Mouse (Mus musculus) forebrain, embryonic 13.5 days (tissue): ENCODE measurements around the gene Fam217b. TPM values are rescaled to one million over a fixed set of nuclear protein-coding genes. Genes with fewer than 3 reads are reported as not detected.

ENCODE experiments used
- ATAC-seq: fragments of 200-750 bp; cut with Nextera tagmentation; 2 replicates; pipeline ENCODE4 v1.8.0; 2017
- H3K27ac ChIP-seq: fragments of 300-500 bp; sonication (generic); 2 replicates; pipeline ENCODE4 v1.5.1; 2015; ENCODE audit warnings: inconsistent platforms, mild to moderate bottlenecking, moderate library complexity
- H3K27me3 ChIP-seq: fragments of 300-500 bp; sonication (generic); 2 replicates; pipeline ENCODE4 v1.6.1; 2015; ENCODE audit warnings: mild to moderate bottlenecking, inconsistent platforms
- H3K36me3 ChIP-seq: fragments of 300-500 bp; sonication (generic); 2 replicates; pipeline ENCODE4 v1.6.1; 2015; ENCODE audit warnings: mild to moderate bottlenecking, inconsistent platforms; ENCODE audit not compliant: poor library complexity, severe bottlenecking
- H3K4me1 ChIP-seq: fragments of 300-500 bp; sonication (generic); 2 replicates; pipeline ENCODE4 v1.6.1; 2015; ENCODE audit warnings: inconsistent platforms
- H3K4me2 ChIP-seq: fragments of 300-500 bp; sonication (generic); 2 replicates; pipeline ENCODE4 v1.6.1; 2015; ENCODE audit warnings: inconsistent platforms, mild to moderate bottlenecking, moderate library complexity
- H3K4me3 ChIP-seq: fragments of 300-500 bp; sonication (generic); 2 replicates; pipeline ENCODE4 v1.5.1; 2015; ENCODE audit warnings: mild to moderate bottlenecking, inconsistent platforms
- H3K9ac ChIP-seq: fragments of 300-500 bp; sonication (generic); 2 replicates; pipeline ENCODE4 v1.6.1; 2015; ENCODE audit warnings: mild to moderate bottlenecking, inconsistent platforms
- H3K9me3 ChIP-seq: fragments of 300-500 bp; sonication (generic); replicated peaks from 2 replicates; pipeline ENCODE4 v1.6.1; 2016; ENCODE audit warnings: inconsistent platforms
- WGBS: fragments of 180-500 bp; shearing (Covaris S2); methylation state at CpG from one replicate; pipeline ENCODE4 v1.1.7; 2015; 5-methylcytosine and 5-hydroxymethylcytosine counted together
- polyA plus RNA-seq: library from polyadenylated mRNA; unstranded; fragments of >200 nt; fragmentation: Nextera tagmentation; extraction: Ambion mirVana; gene quantifications from 2 replicates; pipeline ENCODE4 v1.2.1, GENCODE M21; 2015

Gene Fam217b
- polyA plus RNA-seq, 1 experiment from 2014 or later = 1.9 TPM

DNA sequence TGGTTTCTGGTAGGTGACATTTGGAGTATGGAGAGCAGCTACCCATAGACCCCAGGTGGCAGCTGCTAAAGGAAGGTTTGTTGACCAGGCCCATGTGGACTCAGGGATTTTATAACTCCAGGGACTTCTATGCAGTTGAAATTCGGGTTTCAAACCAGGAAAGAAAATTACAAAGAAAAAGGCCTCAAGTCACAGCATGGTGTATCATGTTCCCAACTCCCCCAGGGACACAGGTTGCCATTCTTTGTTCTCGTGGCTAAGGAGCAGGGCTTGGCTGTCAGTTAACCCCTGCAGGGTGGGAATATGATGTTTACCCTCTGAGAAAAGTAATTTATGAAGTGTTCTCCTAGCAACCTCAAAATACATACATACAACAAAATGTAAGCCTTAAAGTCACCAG lies 35.9 kb downstream of the Fam217b start:
- H3K4me2 ChIP-seq = no peak overlapping the region
- H3K27me3 ChIP-seq = no peaks in the 10 kb centered on the region
- ATAC-seq = no peak
- no peaks in the 10 kb centered on the region for H3K36me3 ChIP-seq
- H3K9me3 ChIP-seq = no peaks in the 10 kb centered on the region
- 13% methylated on average over 2 of the region's 2 CpGs for WGBS
- H3K4me3 ChIP-seq = no peak overlapping the region
- H3K4me1 ChIP-seq = peaks cover 8% of the 10 kb centered on the region
- H3K9ac ChIP-seq = no peak overlapping the region
- no peak overlapping the region for H3K27ac ChIP-seq

DNA sequence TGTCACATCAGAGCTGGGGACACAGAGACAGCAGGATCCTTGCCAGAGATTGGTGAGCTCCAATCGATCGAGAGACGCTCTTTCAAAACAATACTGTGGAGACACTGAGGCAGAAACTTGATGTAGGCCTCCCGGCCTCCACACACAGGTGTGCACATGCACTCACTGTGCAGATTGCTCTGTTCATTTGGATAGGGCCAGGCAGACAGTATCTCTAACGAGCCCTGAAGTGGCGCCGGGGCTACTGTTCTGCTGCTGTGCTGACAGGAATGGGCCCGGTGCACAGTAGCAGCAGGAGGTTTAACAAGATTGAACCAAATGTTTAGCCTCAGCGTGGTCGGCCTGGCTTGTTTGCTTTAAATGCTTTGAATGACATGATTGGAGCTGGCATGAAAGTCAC lies 36.6 kb downstream of the Fam217b start:
- 55% methylated on average over 10 of the region's 10 CpGs for WGBS
- Histone ChIP-seq H3K9me3 (no peaks in the 10 kb centered on the region), H3K4me3 (no peak overlapping the region), H3K9ac (no peak overlapping the region), H3K27me3 (no peaks in the 10 kb centered on the region), H3K4me2 (no peak overlapping the region), H3K27ac (no peak overlapping the region), H3K4me1 (peaks cover 12% of the 10 kb centered on the region), H3K36me3 (no peaks in the 10 kb centered on the region)
- ATAC-seq = no peak

DNA sequence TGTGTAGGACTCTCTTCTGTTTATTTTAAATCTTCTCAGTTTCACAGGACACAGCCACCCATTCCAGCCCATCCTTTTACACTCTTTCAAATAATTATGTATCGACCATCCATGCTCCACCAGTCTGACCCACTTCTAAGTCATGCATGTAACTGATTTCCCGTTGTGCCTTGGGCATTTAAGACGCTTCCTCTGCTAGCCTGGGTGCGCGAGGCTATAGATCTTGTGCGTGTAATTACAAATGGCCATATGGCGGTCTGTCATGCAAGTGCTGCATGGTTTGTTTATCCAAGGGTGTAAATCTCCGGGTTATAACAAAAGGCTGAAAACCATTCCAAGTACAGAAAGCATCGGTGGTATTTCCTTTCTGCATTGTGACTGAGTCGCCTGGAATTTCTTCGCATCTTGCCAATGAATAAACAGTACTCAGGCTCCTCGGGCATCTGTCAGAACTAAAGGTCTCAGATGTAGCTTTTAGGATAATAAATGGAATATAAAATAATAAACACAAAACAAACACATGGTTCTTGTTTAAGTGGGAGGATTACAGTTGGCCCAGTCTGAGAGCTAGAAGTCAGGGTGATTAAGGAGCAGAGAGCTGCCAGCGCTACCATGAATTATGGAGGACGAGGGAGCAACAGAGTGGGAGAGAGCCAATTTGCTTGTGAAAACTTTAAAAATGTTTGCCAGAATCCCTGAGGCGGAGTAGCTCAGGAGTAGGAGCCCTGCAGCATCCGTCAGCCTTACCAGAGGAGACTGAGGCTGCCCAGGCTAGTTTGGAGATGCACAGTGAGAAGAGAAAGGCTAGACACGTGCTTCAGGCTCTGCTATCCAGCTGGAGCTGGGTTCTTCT lies 40.6 kb downstream of the Fam217b start:
- no peak overlapping the region for H3K9ac ChIP-seq
- no peaks in the 10 kb centered on the region for H3K9me3 ChIP-seq
- no peaks in the 10 kb centered on the region for H3K36me3 ChIP-seq
- WGBS = 46% methylated on average over 17 of the region's 17 CpGs
- H3K27ac ChIP-seq = peak overlapping the region; percentile 41; the same call in 1 of the 2 replicates
- H3K4me1 ChIP-seq = peaks cover 12% of the 10 kb centered on the region
- H3K27me3 ChIP-seq = no peaks in the 10 kb centered on the region
- H3K4me2 ChIP-seq = peak overlapping the region; percentile 9
- ATAC-seq = peak; percentile 82
- no peak overlapping the region for H3K4me3 ChIP-seq

DNA sequence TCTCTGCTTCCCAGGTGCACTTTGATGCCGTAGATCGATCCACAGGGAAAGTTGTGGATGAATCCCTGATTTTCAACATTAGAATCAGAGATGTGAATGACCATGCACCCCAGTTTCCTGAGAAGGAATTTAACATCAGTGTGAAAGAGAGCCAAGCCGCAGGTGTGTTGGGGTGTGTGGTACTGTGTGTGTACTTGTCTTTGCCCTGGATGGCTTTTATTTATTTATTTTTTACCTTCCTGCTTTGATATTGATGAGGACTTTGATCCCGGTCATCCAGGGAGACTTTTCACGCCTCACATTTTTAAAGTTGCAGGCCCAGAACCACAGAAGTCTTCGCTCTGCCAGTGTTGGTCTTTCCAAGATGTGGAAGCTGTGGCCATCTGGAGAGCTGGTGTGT lies 43.1 kb downstream of the Fam217b start:
- ATAC-seq = no peak
- peaks cover 14% of the 10 kb centered on the region for H3K4me1 ChIP-seq
- no peak overlapping the region for H3K4me3 ChIP-seq
- no peaks in the 10 kb centered on the region for H3K27me3 ChIP-seq
- H3K27ac ChIP-seq = no peak overlapping the region
- no peaks in the 10 kb centered on the region for H3K36me3 ChIP-seq
- H3K4me2 ChIP-seq = no peak overlapping the region
- WGBS = 94% methylated on average over 6 of the region's 6 CpGs
- no peaks in the 10 kb centered on the region for H3K9me3 ChIP-seq
- H3K9ac ChIP-seq = no peak overlapping the region

DNA sequence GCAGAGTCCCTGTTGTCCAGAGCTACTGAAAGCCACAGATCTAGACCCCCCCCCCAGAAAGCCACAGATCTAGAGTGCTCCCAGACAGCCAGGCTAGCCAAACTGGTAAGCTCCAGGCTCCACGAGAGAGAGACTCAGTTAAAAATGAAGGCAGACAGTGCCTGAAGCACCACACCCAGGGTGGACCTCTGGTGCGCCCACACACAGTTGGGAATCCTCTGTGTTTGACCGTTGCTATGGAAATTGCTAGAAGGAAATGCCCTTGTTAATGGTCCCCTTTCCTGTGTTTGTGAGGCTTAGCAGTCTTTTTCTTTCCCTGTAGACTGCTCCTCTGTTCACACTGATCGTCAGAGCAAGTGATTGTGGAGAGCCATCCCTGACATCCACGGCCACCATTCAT lies 46.0 kb downstream of the Fam217b start:
- Histone ChIP-seq H3K36me3 (no peaks in the 10 kb centered on the region), H3K9ac (no peak overlapping the region), H3K27me3 (no peaks in the 10 kb centered on the region), H3K4me1 (peaks cover 5% of the 10 kb centered on the region), H3K27ac (no peak overlapping the region), H3K4me3 (no peak overlapping the region), H3K9me3 (no peaks in the 10 kb centered on the region), H3K4me2 (no peak overlapping the region)
- no peak for ATAC-seq
- WGBS = 53% methylated on average over 5 of the region's 5 CpGs

DNA sequence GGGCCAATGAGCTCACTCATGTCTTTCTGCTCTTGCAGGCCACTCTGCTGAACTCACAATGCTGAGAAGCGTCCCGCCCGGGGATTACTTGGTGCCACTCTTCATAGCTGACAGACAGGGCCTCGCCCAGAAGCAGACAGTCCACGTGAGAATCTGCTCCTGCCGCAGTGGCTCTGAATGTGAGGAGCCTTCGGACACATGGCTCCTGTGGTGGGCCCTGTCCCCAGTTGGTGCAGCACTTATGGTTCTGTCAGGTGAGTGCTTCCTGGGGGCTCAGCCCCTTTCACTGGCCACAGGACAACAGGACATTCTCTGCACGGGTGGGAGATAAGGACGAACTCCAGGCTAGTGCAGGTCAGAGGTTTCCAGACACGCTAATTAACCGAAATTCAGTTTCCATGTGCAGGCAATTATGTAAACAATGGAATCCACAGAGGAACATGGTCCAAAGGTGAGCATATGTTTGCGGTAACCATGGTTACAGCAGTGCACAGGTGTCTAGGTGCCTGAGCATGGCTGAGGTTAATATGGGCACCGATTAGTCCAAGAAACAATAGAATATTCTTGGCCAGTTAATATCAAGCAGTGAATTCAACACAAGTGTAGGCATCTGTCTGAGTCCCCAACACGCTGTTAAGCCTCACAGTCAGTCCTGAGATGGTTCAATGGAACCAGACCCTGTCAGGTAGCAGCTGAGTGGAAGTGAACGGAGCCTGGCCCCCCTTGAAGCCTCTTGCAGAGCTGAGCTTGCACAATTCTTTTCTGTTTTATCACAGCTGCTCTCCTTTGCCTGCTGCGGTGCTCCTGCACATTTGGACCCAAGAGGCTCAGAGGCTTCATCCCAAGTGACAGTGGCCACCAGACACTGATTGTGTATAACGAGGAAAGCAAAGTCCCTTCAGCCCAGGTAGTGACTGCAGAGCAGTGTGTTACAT lies 57.5 kb downstream of the Fam217b start:
- H3K4me3 ChIP-seq = no peak overlapping the region
- no peak overlapping the region for H3K9ac ChIP-seq
- no peaks in the 10 kb centered on the region for H3K36me3 ChIP-seq
- no peaks in the 10 kb centered on the region for H3K27me3 ChIP-seq
- 76% methylated on average over 17 of the region's 17 CpGs for WGBS
- no peaks in the 10 kb centered on the region for H3K9me3 ChIP-seq
- no peaks in the 10 kb centered on the region for H3K4me1 ChIP-seq
- no peak overlapping the region for H3K27ac ChIP-seq
- no peak for ATAC-seq
- H3K4me2 ChIP-seq = no peak overlapping the region

DNA sequence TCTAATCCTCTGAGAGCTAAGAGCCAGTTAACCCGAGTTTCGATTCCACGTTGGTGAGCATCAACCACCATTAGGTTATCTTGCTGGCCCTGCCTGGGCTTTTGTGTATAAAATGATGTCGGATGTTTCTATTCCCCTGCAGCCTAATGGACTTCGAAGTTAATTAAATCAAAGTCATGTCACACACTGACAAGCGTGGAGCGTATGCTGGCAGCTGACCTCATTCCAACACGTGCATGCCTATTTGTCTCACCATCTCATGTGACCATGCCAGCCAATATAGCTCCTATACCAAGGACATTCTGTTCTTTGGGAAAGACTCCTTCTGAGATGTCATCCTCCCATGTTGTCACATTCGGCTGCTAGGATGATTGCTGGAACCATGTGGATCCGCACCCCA lies 59.6 kb downstream of the Fam217b start:
- Histone ChIP-seq H3K4me1 (no peaks in the 10 kb centered on the region), H3K9me3 (no peaks in the 10 kb centered on the region)

More for the DNA sequence above, 59.6 kb downstream of the Fam217b start:
- Histone ChIP-seq H3K9ac (no peak overlapping the region), H3K27ac (no peak overlapping the region), H3K4me2 (no peak overlapping the region), H3K36me3 (no peaks in the 10 kb centered on the region), H3K4me3 (no peak overlapping the region), H3K27me3 (no peaks in the 10 kb centered on the region)
- no peak for ATAC-seq
- 84% methylated on average over 10 of the region's 10 CpGs for WGBS

Other genes with a start within 250 kb of the Fam217b start
- 0.22 and 0.38 TPM in 2 replicates for gene Sycp2, start 6.8 kb upstream of the Fam217b start, polyA plus RNA-seq
- gene Ppp1r3d, start 52 bp upstream of the Fam217b start, polyA plus RNA-seq = 0.68 and 0.74 TPM in 2 replicates
- gene Cdh26, start 16.0 kb downstream of the Fam217b start, polyA plus RNA-seq = 0.06 TPM in 1 of 2 replicates, not detected in the other